Mouse (Mus musculus) hindbrain, embryonic 16.5 days (tissue): Measurements from ENCODE around the gene Gtf2h2. TPM values are rescaled to one million over a fixed set of nuclear protein-coding genes. Genes with fewer than 3 reads are reported as not detected.
A peak's percentile ranks its signal among the peaks of the same experiment; 100 is the strongest.
"Not testable (repeated sequence)": the region's sequence is repeated elsewhere in the genome, so short reads cannot be mapped to it uniquely, and the experiment has no call there.

Experiments
- ATAC-seq: fragments of 200-750 bp; cut with Nextera tagmentation; 2 replicates; pipeline ENCODE4 v1.8.0; 2017; ENCODE audit warnings: moderate TSS enrichment, moderate library complexity
- H3K27ac ChIP-seq: fragments of 300-500 bp; sonication (generic); 2 replicates; pipeline ENCODE4 v1.5.1; 2014; ENCODE audit warnings: low read depth, mild to moderate bottlenecking, control low read depth, low read length, moderate library complexity
- H3K27me3 ChIP-seq: fragments of 300-500 bp; sonication (generic); replicated peaks from 2 replicates; pipeline ENCODE4 v1.6.1; 2014; ENCODE audit warnings: low read length; ENCODE audit not compliant: control insufficient read depth, insufficient read depth
- H3K36me3 ChIP-seq: fragments of 300-500 bp; sonication (generic); 2 replicates; pipeline ENCODE4 v1.6.1; 2014; ENCODE audit warnings: mild to moderate bottlenecking, low read length, moderate library complexity, mixed read lengths; ENCODE audit not compliant: control insufficient read depth, insufficient read depth
- H3K4me1 ChIP-seq: fragments of 300-500 bp; sonication (generic); 2 replicates; pipeline ENCODE4 v1.6.1; 2014; ENCODE audit warnings: low read depth, low read length; ENCODE audit not compliant: control insufficient read depth, insufficient read depth
- H3K4me2 ChIP-seq: fragments of 300-500 bp; sonication (generic); 2 replicates; pipeline ENCODE4 v1.6.1; 2014; ENCODE audit warnings: mild to moderate bottlenecking, low read length, control low read depth, moderate library complexity
- H3K4me3 ChIP-seq: fragments of 300-500 bp; sonication (generic); 2 replicates; pipeline ENCODE4 v1.5.1; 2014; ENCODE audit warnings: mild to moderate bottlenecking, low read length, control low read depth, moderate library complexity
- H3K9ac ChIP-seq: fragments of 300-500 bp; sonication (generic); 2 replicates; pipeline ENCODE4 v1.6.1; 2014; ENCODE audit warnings: low read depth, mild to moderate bottlenecking, control low read depth, low read length, moderate library complexity
- H3K9me3 ChIP-seq: fragments of 300-500 bp; sonication (generic); 2 replicates; pipeline ENCODE4 v1.6.1; 2014; ENCODE audit warnings: mild to moderate bottlenecking, low read length, moderate library complexity; ENCODE audit not compliant: control insufficient read depth
- WGBS: fragments of 180-500 bp; shearing (Covaris S2); extraction: QIAGEN DNeasy Blood & Tissue Kit; methylation state at CpG from one replicate; pipeline ENCODE4 v1.1.7; 2014; 5-methylcytosine and 5-hydroxymethylcytosine counted together
- polyA plus RNA-seq: library from polyadenylated mRNA; unstranded; fragments of >200 nt; fragmentation: Nextera tagmentation; extraction: Ambion mirVana; gene quantifications from 2 replicates; pipeline ENCODE4 v1.2.1, GENCODE M21; 2015

Gene Gtf2h2
- polyA plus RNA-seq, 1 experiment from 2014 or later, result 69.2 TPM

GRCm38 (mm10) chr13:100519162-100519561 lies 26.8 kb upstream of the Gtf2h2 start:
- 72% methylated on average over 2 of the region's 2 CpGs for WGBS

DNA sequence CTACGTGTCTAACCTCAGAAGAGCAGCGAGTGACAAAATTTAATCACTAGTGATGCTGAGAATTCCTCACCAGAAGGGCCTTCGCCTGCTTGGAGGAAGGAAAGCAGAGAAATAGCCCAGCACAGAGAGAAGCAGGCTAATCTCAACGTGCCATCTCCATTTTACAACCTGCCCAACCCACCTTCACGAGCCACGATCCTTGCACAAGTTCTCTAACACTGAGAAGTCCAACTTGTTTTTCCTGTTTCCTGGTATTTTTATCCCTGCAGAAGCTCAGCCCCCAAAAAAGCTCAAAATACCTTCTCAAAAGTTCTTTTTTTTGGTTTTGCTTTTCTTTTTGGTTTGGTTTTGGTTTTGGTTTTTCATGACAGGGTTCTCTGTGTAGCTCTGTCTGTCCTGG lies 25.8 kb upstream of the Gtf2h2 start:
- H3K36me3 ChIP-seq, result no peaks in the 10 kb centered on the region
- H3K9me3 ChIP-seq, result no peaks in the 10 kb centered on the region
- H3K4me1 ChIP-seq, result no peaks in the 10 kb centered on the region
- H3K9ac ChIP-seq, result no peak overlapping the region
- H3K27me3 ChIP-seq, result no peaks in the 10 kb centered on the region
- ATAC-seq, result no peak
- H3K27ac ChIP-seq, result no peak overlapping the region
- no peak overlapping the region for H3K4me3 ChIP-seq
- H3K4me2 ChIP-seq, result no peak overlapping the region
- WGBS, result 87% methylated on average over 6 of the region's 6 CpGs

More at GRCm38 (mm10) chr13:100519162-100519561, 26.8 kb upstream of the Gtf2h2 start:
- Histone ChIP-seq H3K4me3 (no peak overlapping the region), H3K9ac (no peak overlapping the region), H3K4me1 (no peaks in the 10 kb centered on the region), H3K27me3 (no peaks in the 10 kb centered on the region), H3K36me3 (no peaks in the 10 kb centered on the region), H3K9me3 (no peaks in the 10 kb centered on the region), H3K4me2 (no peak overlapping the region), H3K27ac (no peak overlapping the region)
- no peak for ATAC-seq

GRCm38 (mm10) chr13:100517652-100518153 lies 25.3 kb upstream of the Gtf2h2 start:
- WGBS, result 87% methylated on average over 6 of the region's 6 CpGs
- Histone ChIP-seq H3K36me3 (no peaks in the 10 kb centered on the region), H3K9ac (no peak overlapping the region), H3K9me3 (no peaks in the 10 kb centered on the region), H3K4me1 (no peaks in the 10 kb centered on the region), H3K4me3 (no peak overlapping the region), H3K27ac (no peak overlapping the region), H3K4me2 (no peak overlapping the region), H3K27me3 (no peaks in the 10 kb centered on the region)
- ATAC-seq, result no peak

- Histone ChIP-seq H3K9ac (no peak overlapping the region), H3K4me2 (no peak overlapping the region), H3K27ac (peak overlapping the region; percentile 36; the same call in 1 of the 2 replicates), H3K4me1 (no peaks in the 10 kb centered on the region), H3K4me3 (no peak overlapping the region), H3K27me3 (no peaks in the 10 kb centered on the region), H3K36me3 (no peaks in the 10 kb centered on the region), H3K9me3 (no peaks in the 10 kb centered on the region)
- ATAC-seq, result no peak
- 46% methylated on average over 12 of the region's 12 CpGs for WGBS
Measured at GRCm38 (mm10) chr13:100516213-100517105, 24.1 kb upstream of the Gtf2h2 start.

DNA sequence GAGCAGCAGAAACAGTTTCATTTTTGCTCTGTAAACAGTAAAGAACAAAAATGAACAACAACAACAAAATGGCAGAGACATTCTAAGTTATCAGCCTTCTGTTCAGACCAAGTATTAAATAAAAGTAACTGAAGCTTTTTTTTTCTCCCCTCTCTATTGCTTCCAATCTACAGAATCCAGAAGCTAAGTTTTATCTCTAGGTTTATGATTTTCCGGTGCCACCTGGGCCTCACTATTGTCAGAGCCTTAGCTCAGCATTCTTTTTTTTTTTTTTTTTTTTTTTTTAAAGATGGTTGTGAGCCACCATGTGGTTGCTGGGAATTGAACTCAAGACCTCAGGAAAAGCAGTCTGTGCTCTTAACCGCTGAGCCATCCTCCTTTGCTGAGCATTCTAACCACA lies 20.4 kb upstream of the Gtf2h2 start:
- Histone ChIP-seq H3K27ac (no peak overlapping the region), H3K27me3 (no peaks in the 10 kb centered on the region), H3K9me3 (no peaks in the 10 kb centered on the region), H3K4me2 (no peak overlapping the region), H3K36me3 (no peaks in the 10 kb centered on the region), H3K9ac (no peak overlapping the region), H3K4me3 (no peak overlapping the region), H3K4me1 (no peaks in the 10 kb centered on the region)
- 92% methylated on average over 2 of the region's 2 CpGs for WGBS
- no peak for ATAC-seq

- ATAC-seq, result no peak
- Histone ChIP-seq H3K9me3 (no peaks in the 10 kb centered on the region), H3K4me1 (no peaks in the 10 kb centered on the region), H3K4me3 (no peak overlapping the region), H3K36me3 (no peaks in the 10 kb centered on the region), H3K27me3 (no peaks in the 10 kb centered on the region), H3K9ac (no peak overlapping the region), H3K27ac (no peak overlapping the region), H3K4me2 (no peak overlapping the region)
- 77% methylated on average over 4 of the region's 4 CpGs for WGBS
Measured at GRCm38 (mm10) chr13:100511860-100512364, 19.5 kb upstream of the Gtf2h2 start.

DNA sequence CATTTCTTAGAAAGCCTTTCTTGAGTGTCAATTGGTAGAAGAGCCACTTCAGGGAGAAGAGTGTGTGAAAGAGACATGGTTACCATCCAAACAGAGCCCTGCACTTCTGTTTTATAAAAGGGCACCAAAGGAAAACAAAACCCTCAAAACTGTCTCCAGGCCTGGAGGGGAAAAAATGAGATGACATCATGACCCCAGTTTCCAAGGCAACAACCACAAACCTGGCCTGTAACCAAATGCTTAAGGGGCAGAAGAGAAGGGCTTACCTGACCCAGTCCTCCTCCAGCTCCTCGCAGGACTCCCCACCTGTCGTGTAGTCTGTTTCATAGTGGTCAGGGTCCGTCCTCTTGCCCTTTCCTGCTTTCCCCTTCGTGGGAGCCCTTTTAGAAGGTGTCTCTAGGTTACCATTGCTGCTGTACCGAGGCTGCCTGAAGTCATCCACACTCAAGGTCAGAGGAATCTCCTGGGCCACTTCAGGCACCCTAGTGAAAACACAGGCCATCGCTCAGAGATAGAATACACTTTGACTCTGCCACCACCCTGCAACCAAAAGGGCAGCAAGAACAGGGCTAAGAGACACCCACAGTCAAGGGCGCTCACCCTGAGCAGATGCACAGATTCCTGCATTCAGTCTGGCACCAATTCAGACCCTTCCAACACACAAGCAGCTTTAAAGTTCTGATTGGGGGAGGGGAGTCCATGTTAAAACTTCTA lies 18.9 kb upstream of the Gtf2h2 start:
- Histone ChIP-seq H3K4me2 (no peak overlapping the region), H3K9ac (no peak overlapping the region), H3K27me3 (no peaks in the 10 kb centered on the region), H3K4me1 (no peaks in the 10 kb centered on the region), H3K36me3 (no peaks in the 10 kb centered on the region), H3K4me3 (no peak overlapping the region), H3K9me3 (no peaks in the 10 kb centered on the region), H3K27ac (no peak overlapping the region)
- WGBS, result 70% methylated on average over 7 of the region's 7 CpGs
- ATAC-seq, result no peak

- H3K4me2 ChIP-seq, H3K9ac ChIP-seq, H3K4me1 ChIP-seq, ATAC-seq, H3K4me3 ChIP-seq, H3K27ac ChIP-seq, H3K9me3 ChIP-seq, H3K36me3 ChIP-seq, H3K27me3 ChIP-seq: not testable (repeated sequence)
Measured at GRCm38 (mm10) chr13:100499625-100500024, 7.2 kb upstream of the Gtf2h2 start.

GRCm38 (mm10) chr13:100495337-100495736 lies 3.0 kb upstream of the Gtf2h2 start:
- Histone ChIP-seq H3K27me3 (no peaks in the 10 kb centered on the region), H3K4me3 (no peak overlapping the region), H3K36me3 (no peaks in the 10 kb centered on the region), H3K4me1 (peaks cover 6% of the 10 kb centered on the region), H3K9me3 (no peaks in the 10 kb centered on the region), H3K4me2 (no peak overlapping the region), H3K27ac (no peak overlapping the region), H3K9ac (no peak overlapping the region)
- WGBS, result 80% methylated on average over 4 of the region's 4 CpGs
- no peak for ATAC-seq
